ENCODE assay signal across 14 mouse cellular contexts in genomic region chr2:33170777-33171565, GRCm38 (mm10). TPM values are rescaled to one million over a fixed set of nuclear protein-coding genes. Genes with fewer than 3 reads are reported as not detected.
DNase-seq lines count a peak whose midpoint lies in the region; ATAC-seq lines count a peak whose summit lies in the region.
"Had no signal": no experiment of that assay in that cellular context is flagged by ENCODE, and none has a peak within 500 bp of the region (broad histone marks: within the 10 kb centered on the region; RNA-seq: fewer than 3 reads in every experiment).

No protein-coding gene starts in this region.

- ATAC-seq in midbrain, embryonic 12.5 days (ENCODE audit: low FRiP score, low read depth) = no peak
- no peak for ATAC-seq in midbrain, embryonic 11.5 days (ENCODE audit: low FRiP score)
- ATAC-seq in forebrain, embryonic 11.5 days (replicated peaks; ENCODE audit: low FRiP score) = peak; percentile 65
- ATAC-seq in hindbrain, embryonic 15.5 days (ENCODE audit: low FRiP score, low read depth) = 0 out of 2 replicates have a peak, but pooled peaks have one; percentile 29
- peak; percentile 43; the same call in 1 of the 2 replicates for ATAC-seq in stomach, embryonic 15.5 days (ENCODE audit: insufficient read depth, low FRiP score, low read depth)
- ATAC-seq: CD4-positive, CD25-positive, alpha-beta regulatory T cell, adult 4 months; lung, postnatal 0 days; Patski had no signal

- peaks cover 11% of the 10 kb centered on the region for H3K4me1 ChIP-seq in midbrain, embryonic 12.5 days
- no peaks in the 10 kb centered on the region; the same call in 1 of the 2 replicates for H3K4me1 ChIP-seq in midbrain, embryonic 11.5 days (ENCODE audit: control insufficient read depth, insufficient read depth, low read length)
- peaks cover 5% of the 10 kb centered on the region for H3K4me1 ChIP-seq in forebrain, embryonic 11.5 days (replicated peaks; ENCODE audit: control insufficient read depth, insufficient read depth, low read length)
- H3K4me1 ChIP-seq in hindbrain, embryonic 15.5 days (replicated peaks) = peaks cover 7% of the 10 kb centered on the region
- H3K4me1 ChIP-seq in stomach, embryonic 15.5 days = peaks cover 9% of the 10 kb centered on the region; the same call in 1 of the 2 replicates

- H3K9ac ChIP-seq in midbrain, embryonic 12.5 days (replicated peaks) = no peak overlapping the region
- H3K9ac ChIP-seq in midbrain, embryonic 11.5 days (ENCODE audit: low read length) = no peak overlapping the region
- no peak overlapping the region for H3K9ac ChIP-seq in forebrain, embryonic 11.5 days (ENCODE audit: low read length)
- no peak overlapping the region for H3K9ac ChIP-seq in hindbrain, embryonic 15.5 days
- no peak overlapping the region for H3K9ac ChIP-seq in stomach, embryonic 15.5 days

- no peaks in the 10 kb centered on the region for H3K27me3 ChIP-seq in midbrain, embryonic 12.5 days
- no peaks in the 10 kb centered on the region for H3K27me3 ChIP-seq in midbrain, embryonic 11.5 days (ENCODE audit: control insufficient read depth, insufficient read depth, low read length)
- no peaks in the 10 kb centered on the region for H3K27me3 ChIP-seq in forebrain, embryonic 11.5 days (ENCODE audit: control insufficient read depth, insufficient read depth, low read length)
- no peaks in the 10 kb centered on the region for H3K27me3 ChIP-seq in hindbrain, embryonic 15.5 days
- H3K27me3 ChIP-seq in stomach, embryonic 15.5 days (replicated peaks) = no peaks in the 10 kb centered on the region
- H3K27me3 ChIP-seq: Patski had no signal

- H3K4me3 ChIP-seq in midbrain, embryonic 12.5 days = no peak overlapping the region
- no peak overlapping the region for H3K4me3 ChIP-seq in midbrain, embryonic 11.5 days (ENCODE audit: low read depth, low read length)
- no peak overlapping the region for H3K4me3 ChIP-seq in forebrain, embryonic 11.5 days (ENCODE audit: low read depth, low read length)
- H3K4me3 ChIP-seq in hindbrain, embryonic 15.5 days = no peak overlapping the region
- no peak overlapping the region for H3K4me3 ChIP-seq in stomach, embryonic 15.5 days (replicated peaks)

- no peak for DNase-seq in midbrain, embryonic 11.5 days (ENCODE audit: low spot score, missing footprints)
- peak; percentile 57 for DNase-seq in forebrain, embryonic 11.5 days (ENCODE audit: low spot score)
- no peak for DNase-seq in liver
- DNase-seq in lung, postnatal 10 days = no peak
- no peak for DNase-seq in kidney, adult 18-20 months
- DNase-seq: gastrocnemius, postnatal 36 days; kidney, adult 8-10 months; layer of hippocampus, adult 9-11 months had no signal

- 69% methylated on average over 10 of the region's 10 CpGs for WGBS in midbrain, embryonic 12.5 days
- 79% methylated on average over 10 of the region's 10 CpGs for WGBS in midbrain, embryonic 11.5 days
- WGBS in forebrain, embryonic 11.5 days = 45% methylated on average over 10 of the region's 10 CpGs
- WGBS in hindbrain, embryonic 15.5 days = 45% methylated on average over 10 of the region's 10 CpGs
- 57% methylated on average over 10 of the region's 10 CpGs for WGBS in stomach, embryonic 15.5 days

- peaks cover 34% of the 10 kb centered on the region for H3K36me3 ChIP-seq in midbrain, embryonic 12.5 days
- no peaks in the 10 kb centered on the region for H3K36me3 ChIP-seq in midbrain, embryonic 11.5 days (ENCODE audit: control insufficient read depth, insufficient read depth, low read length)
- H3K36me3 ChIP-seq in forebrain, embryonic 11.5 days (ENCODE audit: control insufficient read depth, insufficient read depth, low read length) = no peaks in the 10 kb centered on the region
- peaks cover 27% of the 10 kb centered on the region for H3K36me3 ChIP-seq in hindbrain, embryonic 15.5 days
- H3K36me3 ChIP-seq in stomach, embryonic 15.5 days = no peaks in the 10 kb centered on the region

- 0 out of 2 replicates have a peak overlapping the region, but pooled peaks have one; percentile 3 for H3K27ac ChIP-seq in midbrain, embryonic 12.5 days (replicated peaks)
- H3K27ac ChIP-seq in midbrain, embryonic 11.5 days (ENCODE audit: low read depth, low read length) = no peak overlapping the region
- H3K27ac ChIP-seq in forebrain, embryonic 11.5 days (ENCODE audit: low read depth, low read length) = peak overlapping the region; percentile 34; the same call in 1 of the 2 replicates
- H3K27ac ChIP-seq in hindbrain, embryonic 15.5 days (replicated peaks) = 0 out of 2 replicates have a peak overlapping the region, but pooled peaks have one; percentile 28
- no peak overlapping the region for H3K27ac ChIP-seq in stomach, embryonic 15.5 days

- no peaks in the 10 kb centered on the region for H3K9me3 ChIP-seq in midbrain, embryonic 12.5 days
- H3K9me3 ChIP-seq in midbrain, embryonic 11.5 days (ENCODE audit: control insufficient read depth, low read length) = no peaks in the 10 kb centered on the region
- H3K9me3 ChIP-seq in forebrain, embryonic 11.5 days (ENCODE audit: control insufficient read depth, low read length) = no peaks in the 10 kb centered on the region
- no peaks in the 10 kb centered on the region for H3K9me3 ChIP-seq in hindbrain, embryonic 15.5 days
- no peaks in the 10 kb centered on the region for H3K9me3 ChIP-seq in stomach, embryonic 15.5 days

- H3K4me2 ChIP-seq in midbrain, embryonic 12.5 days (replicated peaks) = no peak overlapping the region
- no peak overlapping the region for H3K4me2 ChIP-seq in midbrain, embryonic 11.5 days
- no peak overlapping the region for H3K4me2 ChIP-seq in forebrain, embryonic 11.5 days (ENCODE audit: low read depth, low read length, severe bottlenecking)
- no peak overlapping the region for H3K4me2 ChIP-seq in hindbrain, embryonic 15.5 days
- H3K4me2 ChIP-seq in stomach, embryonic 15.5 days = no peak overlapping the region

RNA-seq across cellular contexts. Expression of gene Garnl3, which starts 39.5 kb away (rescaled TPM):
- 15.6 and 16.6 TPM in 2 replicates for polyA plus RNA-seq in midbrain, embryonic 12.5 days (2016; fragmentation: Nextera tagmentation; extraction: Ambion mirVana)
- 12.8 and 13.6 TPM in 2 replicates for polyA plus RNA-seq in midbrain, embryonic 11.5 days (2014; fragmentation: Nextera tagmentation; extraction: Ambion mirVana)
- 9.7 and 12.9 TPM in 2 replicates for polyA plus RNA-seq in forebrain, embryonic 11.5 days (2014; fragmentation: Nextera tagmentation; extraction: Ambion mirVana)
- polyA plus RNA-seq in hindbrain, embryonic 15.5 days (2015; fragmentation: Nextera tagmentation; extraction: Ambion mirVana) = 56.7 and 57.1 TPM in 2 replicates
- 14.0 and 14.4 TPM in 2 replicates for polyA plus RNA-seq in stomach, embryonic 15.5 days (2015; fragmentation: Nextera tagmentation; extraction: Ambion mirVana)

RNA-seq across cellular contexts. Expression of gene Angptl2, which starts 44.9 kb away (rescaled TPM):
- 26.5 and 31.5 TPM in 2 replicates for polyA plus RNA-seq in midbrain, embryonic 12.5 days (2016; fragmentation: Nextera tagmentation; extraction: Ambion mirVana)
- polyA plus RNA-seq in midbrain, embryonic 11.5 days (2014; fragmentation: Nextera tagmentation; extraction: Ambion mirVana) = 17.0 and 18.8 TPM in 2 replicates
- 24.4 and 25.2 TPM in 2 replicates for polyA plus RNA-seq in forebrain, embryonic 11.5 days (2014; fragmentation: Nextera tagmentation; extraction: Ambion mirVana)
- 18.4 and 18.5 TPM in 2 replicates for polyA plus RNA-seq in hindbrain, embryonic 15.5 days (2015; fragmentation: Nextera tagmentation; extraction: Ambion mirVana)
- 44.8 and 45.2 TPM in 2 replicates for polyA plus RNA-seq in stomach, embryonic 15.5 days (2015; fragmentation: Nextera tagmentation; extraction: Ambion mirVana)

Comparison
In these comparisons a context has a peak if more than half of its experiments do, and no peak if none do; other contexts are left out.
1. H3K27ac ChIP-seq: peak in midbrain, embryonic 12.5 days (single experiment), forebrain, embryonic 11.5 days (single experiment) and hindbrain, embryonic 15.5 days (single experiment); none in midbrain, embryonic 11.5 days (single experiment) and stomach, embryonic 15.5 days (single experiment).
2. ATAC-seq: peak in forebrain, embryonic 11.5 days (single experiment), hindbrain, embryonic 15.5 days (single experiment) and stomach, embryonic 15.5 days (single experiment); none in midbrain, embryonic 12.5 days (single experiment) and midbrain, embryonic 11.5 days (single experiment).